Mouse (Mus musculus): ENCODE measurements around the gene Atg4d. TPM values are rescaled to one million over a fixed set of nuclear protein-coding genes. Genes with fewer than 3 reads are reported as not detected.
"Not testable (repeated sequence)": the region's sequence is repeated elsewhere in the genome, so short reads cannot be mapped to it uniquely, and the experiment has no call there.

The Atg4d gene
- polyA plus RNA-seq, 1 experiment from 2014 or later, result 42.7 TPM

- CTCF ChIA-PET, result no interaction called here
- in situ Hi-C loops (cut with MboI; ENCODE audit: low pct_unique_long_range_greater_than_20kb), result no loop called here
- DNase-seq (ENCODE audit: low read depth, low spot score) (no peak), ATAC-seq (no peak)
- H3K27me3 ChIP-seq, result peaks cover 6% of the 10 kb centered on the region
- POLR2A ChIA-PET, result no interaction called here
- TF ChIP-seq CTCF (IDR thresholded peaks at IDR 0.05), result no peak
These were observed 10.4 kb upstream of the Atg4d start for GRCm38 (mm10) chr9:21254690-21255089.

- ATAC-seq; DNase-seq (ENCODE audit: low read depth, low spot score); H3K27me3 ChIP-seq; in situ Hi-C loops (cut with MboI; ENCODE audit: low pct_unique_long_range_greater_than_20kb): not testable (repeated sequence)
- POLR2A ChIA-PET, result interaction anchor here (1.2 kb wide), 1 partner anchor 17 kb away, joined by 10 read pairs; no protein-coding TSS in a partner anchor
- CTCF ChIA-PET, result interaction anchor here (1.1 kb wide), 1 partner anchor 112 kb away, joined by 3 read pairs; no protein-coding TSS in a partner anchor
These were observed 8.7 kb upstream of the Atg4d start for GRCm38 (mm10) chr9:21256349-21256748.

- in situ Hi-C loops (cut with MboI; ENCODE audit: low pct_unique_long_range_greater_than_20kb), result no loop called here
- no peak for TF ChIP-seq CTCF (IDR thresholded peaks at IDR 0.05)
- DNase-seq (ENCODE audit: low read depth, low spot score) (no peak), ATAC-seq (no peak)
- peaks cover 2% of the 10 kb centered on the region for H3K27me3 ChIP-seq
- CTCF ChIA-PET, result no interaction called here
- POLR2A ChIA-PET, result no interaction called here
These were observed 4.5 kb upstream of the Atg4d start for GRCm38 (mm10) chr9:21260491-21261040.

GRCm38 (mm10) chr9:21261831-21262230 is 3.3 kb upstream of the Atg4d start:
- TF ChIP-seq CTCF (IDR thresholded peaks at IDR 0.05), result no peak
- peaks cover 2% of the 10 kb centered on the region for H3K27me3 ChIP-seq
- DNase-seq (ENCODE audit: low read depth, low spot score), result no peak
- ChIA-PET CTCF (no interaction called here), POLR2A (no interaction called here)
- ATAC-seq, result no peak
- in situ Hi-C loops (cut with MboI; ENCODE audit: low pct_unique_long_range_greater_than_20kb), result no loop called here

- H3K27me3 ChIP-seq, result peaks cover 2% of the 10 kb centered on the region
- in situ Hi-C loops (cut with MboI; ENCODE audit: low pct_unique_long_range_greater_than_20kb), result no loop called here
- POLR2A ChIA-PET, result interaction anchor here (0.7 to 1.5 kb wide), 3 partner anchors 10 to 39 kb away, joined by 3 to 4 read pairs (median 3); no protein-coding TSS in a partner anchor
- CTCF ChIA-PET, result interaction anchor here (0.9 to 2.0 kb wide), 2 partner anchors 23 to 106 kb away, joined by 3 to 6 read pairs; no protein-coding TSS in a partner anchor
- no peak for ATAC-seq
- no peak for DNase-seq (ENCODE audit: low read depth, low spot score)
- TF ChIP-seq CTCF (IDR thresholded peaks at IDR 0.05), result no peak
These were observed 657 bp upstream of the Atg4d start for GRCm38 (mm10) chr9:21264272-21264999.

GRCm38 (mm10) chr9:21265611-21266010 is 518 bp downstream of the Atg4d start:
- TF ChIP-seq CTCF (IDR thresholded peaks at IDR 0.05), result no peak
- ChIA-PET POLR2A (interaction anchor here (0.8 to 1.5 kb wide), 9 partner anchors 11 to 91 kb away, joined by 3 to 5 read pairs (median 4); partner anchors contain the start of gene Keap1), CTCF (interaction anchor here (2.0 kb wide), 1 partner anchor 24 kb away, joined by 6 read pairs; no protein-coding TSS in a partner anchor)
- ATAC-seq, result no peak
- H3K27me3 ChIP-seq, result no peaks in the 10 kb centered on the region
- DNase-seq (ENCODE audit: low read depth, low spot score), result no peak
- in situ Hi-C loops (cut with MboI; ENCODE audit: low pct_unique_long_range_greater_than_20kb), result no loop called here

- ChIA-PET POLR2A (interaction anchor here (0.6 to 1.2 kb wide), 2 partner anchors 81 to 227 kb away, joined by 4 read pairs; no protein-coding TSS in a partner anchor), CTCF (no interaction called here)
- no peak for TF ChIP-seq CTCF (IDR thresholded peaks at IDR 0.05)
- H3K27me3 ChIP-seq, result no peaks in the 10 kb centered on the region
- DNase-seq (ENCODE audit: low read depth, low spot score), result no peak
- in situ Hi-C loops (cut with MboI; ENCODE audit: low pct_unique_long_range_greater_than_20kb), result no loop called here
- no peak for ATAC-seq
These were observed 1.8 kb downstream of the Atg4d start for GRCm38 (mm10) chr9:21266889-21267288.

- H3K27me3 ChIP-seq, result no peaks in the 10 kb centered on the region
- in situ Hi-C loops (cut with MboI; ENCODE audit: low pct_unique_long_range_greater_than_20kb), result no loop called here
- ChIA-PET POLR2A (interaction anchor here (0.6 kb wide), 1 partner anchor 43 kb away, joined by 3 read pairs; no protein-coding TSS in a partner anchor), CTCF (interaction anchor here (1.2 to 1.9 kb wide), 2 partner anchors 9 to 12 kb away, joined by 4 read pairs; no protein-coding TSS in a partner anchor)
- TF ChIP-seq CTCF (IDR thresholded peaks at IDR 0.05), result no peak
- DNase-seq (ENCODE audit: low read depth, low spot score) (no peak), ATAC-seq (no peak)
These were observed 3.2 kb downstream of the Atg4d start for GRCm38 (mm10) chr9:21268305-21268704.

- DNase-seq (ENCODE audit: low read depth, low spot score); in situ Hi-C loops (cut with MboI; ENCODE audit: low pct_unique_long_range_greater_than_20kb); ATAC-seq; H3K27me3 ChIP-seq; CTCF ChIA-PET: not testable (repeated sequence)
- POLR2A ChIA-PET, result interaction anchor here (0.7 kb wide), 1 partner anchor 70 kb away, joined by 3 read pairs; no protein-coding TSS in a partner anchor
These were observed 4.5 kb downstream of the Atg4d start for GRCm38 (mm10) chr9:21269590-21269989.

- TF ChIP-seq CTCF (IDR thresholded peaks at IDR 0.05), result no peak
- POLR2A ChIA-PET, result interaction anchor here (1.1 to 1.2 kb wide), 2 partner anchors 14 to 142 kb away, joined by 3 to 4 read pairs; no protein-coding TSS in a partner anchor
- CTCF ChIA-PET, result interaction anchor here (0.9 kb wide), 1 partner anchor 13 kb away, joined by 3 read pairs; no protein-coding TSS in a partner anchor
- ATAC-seq (no peak), DNase-seq (ENCODE audit: low read depth, low spot score) (no peak)
- in situ Hi-C loops (cut with MboI; ENCODE audit: low pct_unique_long_range_greater_than_20kb), result no loop called here
- no peaks in the 10 kb centered on the region for H3K27me3 ChIP-seq
These were observed 7.3 kb downstream of the Atg4d start for GRCm38 (mm10) chr9:21272391-21272790.

GRCm38 (mm10) chr9:21273094-21273493 is 8.0 kb downstream of the Atg4d start:
- in situ Hi-C loops (cut with MboI; ENCODE audit: low pct_unique_long_range_greater_than_20kb), result no loop called here
- CTCF ChIA-PET, result interaction anchor here (0.9 kb wide), 1 partner anchor 14 kb away, joined by 3 read pairs; no protein-coding TSS in a partner anchor
- DNase-seq (ENCODE audit: low read depth, low spot score), result no peak
- H3K27me3 ChIP-seq, result no peaks in the 10 kb centered on the region
- TF ChIP-seq CTCF (IDR thresholded peaks at IDR 0.05), result no peak
- POLR2A ChIA-PET, result interaction anchor here (0.9 to 1.2 kb wide), 3 partner anchors 13 to 141 kb away, joined by 3 to 10 read pairs (median 4); no protein-coding TSS in a partner anchor
- no peak for ATAC-seq

Measured in Patski (cell line).